Comparison of ENCODE assay signal across 8 mouse cellular contexts in genomic region chr10:88304302-88304701, GRCm38 (mm10).
DNase-seq lines count a peak whose midpoint lies in the region; ATAC-seq and TF ChIP-seq lines count a peak whose summit lies in the region.

No protein-coding gene starts in this region.

- ATAC-seq in intestine, postnatal 0 days = no peak
- 0 out of 2 replicates have a peak, but pooled peaks have one; percentile 62 for ATAC-seq in midbrain, embryonic 16.5 days
- 0 out of 2 replicates have a peak, but pooled peaks have one; percentile 35 for ATAC-seq in stomach, embryonic 14.5 days (ENCODE audit: insufficient number of reproducible peaks, insufficient read depth, low FRiP score, low read depth)

- DNase-seq in spleen, adult 2 months (ENCODE audit: low read depth in 1 of 2, low spot score in 2 of 2) = peak in 1 of 2 experiments; percentile 8
- no peak for DNase-seq in spleen, adult 12 weeks (ENCODE audit: low spot score)
- DNase-seq in cerebellum, postnatal 14 days = peak; percentile 75 to 88
- peak; percentile 79 for DNase-seq in gastrocnemius, postnatal 14 days
- DNase-seq in left cerebral cortex, postnatal 25 days (ENCODE audit: low spot score in 2 of 2) = peak; percentile 64 to 75

- H3K27me3 ChIP-seq in spleen, adult 2 months (ENCODE audit: control insufficient read depth, insufficient read depth, low read length) = no peaks in the 10 kb centered on the region
- no peaks in the 10 kb centered on the region for H3K27me3 ChIP-seq in intestine, postnatal 0 days (replicated peaks; ENCODE audit: control insufficient read depth, insufficient read depth, low read length)
- H3K27me3 ChIP-seq in midbrain, embryonic 16.5 days (ENCODE audit: control insufficient read depth, insufficient read depth, low read depth, low read length) = no peaks in the 10 kb centered on the region
- H3K27me3 ChIP-seq in stomach, embryonic 14.5 days (ENCODE audit: control insufficient read depth, insufficient read depth, low read length) = no peaks in the 10 kb centered on the region

- intact Hi-C loops in gastrocnemius, postnatal 14 days (cut with DNase I; ENCODE audit: low total_unique reads) = loop anchor here (5.0 to 10.0 kb wide), 2 partner anchors 452 to 660 kb away; no protein-coding TSS in a partner anchor
- intact Hi-C loops in left cerebral cortex, postnatal 25 days (cut with DNase I) = loop anchor here (5.0 kb wide), 3 partner anchors 447 to 707 kb away; partner anchors contain the start of gene Igf1

- no peak overlapping the region for H3K9ac ChIP-seq in intestine, postnatal 0 days (ENCODE audit: low read depth, low read length)
- H3K9ac ChIP-seq in midbrain, embryonic 16.5 days (ENCODE audit: low read depth, low read length) = no peak overlapping the region
- no peak overlapping the region for H3K9ac ChIP-seq in stomach, embryonic 14.5 days (replicated peaks; ENCODE audit: low read depth, low read length)

- no peaks in the 10 kb centered on the region for H3K4me1 ChIP-seq in spleen, adult 2 months (ENCODE audit: control insufficient read depth, insufficient read depth, insufficient read length)
- H3K4me1 ChIP-seq in intestine, postnatal 0 days (replicated peaks; ENCODE audit: control insufficient read depth, insufficient read depth, low read length) = no peaks in the 10 kb centered on the region
- H3K4me1 ChIP-seq in midbrain, embryonic 16.5 days (ENCODE audit: control insufficient read depth, insufficient read depth, low read length) = no peaks in the 10 kb centered on the region
- 0 out of 2 replicates have a peak, but pooled peaks cover 3% of the 10 kb centered on the region for H3K4me1 ChIP-seq in stomach, embryonic 14.5 days (ENCODE audit: control insufficient read depth, insufficient read depth, low read length)

- TF ChIP-seq POLR2A in spleen, adult 2 months (IDR thresholded peaks at IDR 0.05; ENCODE audit: low read depth, low read length) = no peak

- no peaks in the 10 kb centered on the region for H3K36me3 ChIP-seq in spleen, adult 2 months (ENCODE audit: control insufficient read depth, insufficient read depth, low read length)
- H3K36me3 ChIP-seq in intestine, postnatal 0 days (ENCODE audit: control insufficient read depth, insufficient read depth) = no peaks in the 10 kb centered on the region
- H3K36me3 ChIP-seq in midbrain, embryonic 16.5 days (ENCODE audit: control insufficient read depth, insufficient read depth, low read length) = no peaks in the 10 kb centered on the region
- H3K36me3 ChIP-seq in stomach, embryonic 14.5 days (ENCODE audit: control insufficient read depth, insufficient read depth, low read length) = no peaks in the 10 kb centered on the region

- no peak overlapping the region for H3K27ac ChIP-seq in spleen, adult 2 months (ENCODE audit: insufficient read depth, low read length)
- no peak overlapping the region for H3K27ac ChIP-seq in intestine, postnatal 0 days (ENCODE audit: low read depth, low read length)
- H3K27ac ChIP-seq in midbrain, embryonic 16.5 days (ENCODE audit: low read length) = no peak overlapping the region
- H3K27ac ChIP-seq in stomach, embryonic 14.5 days (ENCODE audit: low read length) = no peak overlapping the region

- H3K4me2 ChIP-seq in intestine, postnatal 0 days (replicated peaks; ENCODE audit: low read depth) = no peak overlapping the region
- no peak overlapping the region for H3K4me2 ChIP-seq in midbrain, embryonic 16.5 days (ENCODE audit: low read length)
- H3K4me2 ChIP-seq in stomach, embryonic 14.5 days (replicated peaks; ENCODE audit: low read depth, low read length) = no peak overlapping the region

- no peaks in the 10 kb centered on the region for H3K9me3 ChIP-seq in intestine, postnatal 0 days (ENCODE audit: control insufficient read depth)
- 0 out of 2 replicates have a peak, but pooled peaks cover 2% of the 10 kb centered on the region for H3K9me3 ChIP-seq in midbrain, embryonic 16.5 days (replicated peaks; ENCODE audit: control insufficient read depth, low read length, poor library complexity, severe bottlenecking)
- no peaks in the 10 kb centered on the region; the same call in 1 of the 2 replicates for H3K9me3 ChIP-seq in stomach, embryonic 14.5 days (ENCODE audit: control insufficient read depth, low read depth, low read length)

- 3% methylated on average over 4 of the region's 4 CpGs for WGBS in spleen, adult 2 months
- WGBS in intestine, postnatal 0 days = 4% methylated on average over 4 of the region's 4 CpGs
- 6% methylated on average over 4 of the region's 4 CpGs for WGBS in midbrain, embryonic 16.5 days
- 7% methylated on average over 4 of the region's 4 CpGs for WGBS in stomach, embryonic 14.5 days

- peak; percentile 46; the same call in 1 of the 2 replicates for TF ChIP-seq CTCF in spleen, adult 2 months (IDR thresholded peaks at IDR 0.05; ENCODE audit: extremely low read depth, insufficient read depth, insufficient read length, insufficient replicate concordance)
- peak; percentile 84 for TF ChIP-seq CTCF in intestine, postnatal 0 days (IDR thresholded peaks at IDR 0.05; ENCODE audit: low read depth)

- H3K4me3 ChIP-seq in spleen, adult 2 months (ENCODE audit: extremely low read depth, insufficient read depth, insufficient read length) = no peak overlapping the region
- H3K4me3 ChIP-seq in intestine, postnatal 0 days (ENCODE audit: low read depth, low read length) = no peak overlapping the region
- H3K4me3 ChIP-seq in midbrain, embryonic 16.5 days (ENCODE audit: low read depth, low read length) = no peak overlapping the region
- no peak overlapping the region for H3K4me3 ChIP-seq in stomach, embryonic 14.5 days (ENCODE audit: low read depth, low read length)
